Mouse (Mus musculus): ENCODE results near the gene St6galnac5. TPM values are rescaled to one million over a fixed set of nuclear protein-coding genes. Genes with fewer than 3 reads are reported as not detected.

St6galnac5 gene
- polyA plus RNA-seq, 1 experiment from 2014 or later = 0.77 TPM

- Histone ChIP-seq H3K4me2 (no peak overlapping the region), H3K27ac (ENCODE audit: poor library complexity, severe bottlenecking) (no peak overlapping the region), H3K36me3 (no peaks in the 10 kb centered on the region), H3K9ac (no peak overlapping the region), H3K9me3 (replicated peaks) (0 out of 2 replicates have a peak, but pooled peaks cover 4% of the 10 kb centered on the region), H3K27me3 (replicated peaks) (0 out of 2 replicates have a peak, but pooled peaks cover 9% of the 10 kb centered on the region), H3K4me3 (no peak overlapping the region), H3K4me1 (replicated peaks) (peaks cover 9% of the 10 kb centered on the region; the same call in 1 of the 2 replicates)
- WGBS = 79% methylated on average over 22 of the region's 22 CpGs
- no peak for ATAC-seq (ENCODE audit: insufficient number of reproducible peaks, low FRiP score)
Measured at GRCm38 (mm10) chr3:152866035-152866965, 115.7 kb downstream of the St6galnac5 start.

DNA sequence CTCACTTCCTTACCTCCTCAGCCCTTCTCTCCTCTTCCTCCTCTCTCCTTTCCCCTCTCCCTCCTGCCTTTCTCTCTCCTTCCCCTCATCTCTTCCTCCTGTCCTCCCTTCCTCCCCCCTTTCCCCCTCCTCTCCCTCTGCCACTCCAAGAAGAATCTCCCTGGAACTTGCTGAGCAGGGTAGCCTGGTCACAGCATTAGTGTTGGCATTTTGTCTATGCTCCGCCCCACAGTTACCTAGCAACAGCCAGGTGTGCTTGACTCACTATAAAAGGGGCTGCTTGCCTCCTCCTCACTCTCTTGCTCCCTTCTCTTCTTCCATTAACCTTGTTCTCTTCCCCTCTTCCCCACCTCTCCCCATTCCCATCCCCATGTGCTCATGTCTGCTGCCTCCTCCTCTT, 120.1 kb downstream of the St6galnac5 start:
- WGBS = 70% methylated on average over 1 of the region's 1 CpGs
- H3K9ac ChIP-seq = no peak overlapping the region
- H3K4me2 ChIP-seq = no peak overlapping the region
- no peaks in the 10 kb centered on the region for H3K36me3 ChIP-seq
- H3K9me3 ChIP-seq (replicated peaks) = 0 out of 2 replicates have a peak, but pooled peaks cover 4% of the 10 kb centered on the region
- H3K27me3 ChIP-seq (replicated peaks) = peaks cover 13% of the 10 kb centered on the region; the same call in 1 of the 2 replicates
- ATAC-seq (ENCODE audit: insufficient number of reproducible peaks, low FRiP score) = no peak
- H3K4me1 ChIP-seq (replicated peaks) = no peaks in the 10 kb centered on the region
- H3K4me3 ChIP-seq = no peak overlapping the region
- H3K27ac ChIP-seq (ENCODE audit: poor library complexity, severe bottlenecking) = no peak overlapping the region

GRCm38 (mm10) chr3:152861450-152861849, 120.6 kb downstream of the St6galnac5 start:
- WGBS = 76% methylated on average over 4 of the region's 4 CpGs
- Histone ChIP-seq H3K36me3 (no peaks in the 10 kb centered on the region), H3K27me3 (replicated peaks) (peaks cover 13% of the 10 kb centered on the region; the same call in 1 of the 2 replicates), H3K9ac (no peak overlapping the region), H3K4me2 (no peak overlapping the region), H3K9me3 (replicated peaks) (0 out of 2 replicates have a peak, but pooled peaks cover 4% of the 10 kb centered on the region), H3K27ac (ENCODE audit: poor library complexity, severe bottlenecking) (no peak overlapping the region), H3K4me3 (no peak overlapping the region), H3K4me1 (replicated peaks) (no peaks in the 10 kb centered on the region)
- ATAC-seq (ENCODE audit: insufficient number of reproducible peaks, low FRiP score) = no peak

GRCm38 (mm10) chr3:152856095-152856494, 126.0 kb downstream of the St6galnac5 start:
- H3K27me3 ChIP-seq (replicated peaks) = peaks cover 4% of the 10 kb centered on the region
- H3K4me2 ChIP-seq = no peak overlapping the region
- 0 out of 2 replicates have a peak, but pooled peaks cover 4% of the 10 kb centered on the region for H3K4me1 ChIP-seq (replicated peaks)
- H3K36me3 ChIP-seq = no peaks in the 10 kb centered on the region
- H3K27ac ChIP-seq (ENCODE audit: poor library complexity, severe bottlenecking) = no peak overlapping the region
- H3K4me3 ChIP-seq = no peak overlapping the region
- ATAC-seq (ENCODE audit: insufficient number of reproducible peaks, low FRiP score) = no peak
- H3K9ac ChIP-seq = no peak overlapping the region
- WGBS = 67% methylated on average over 10 of the region's 10 CpGs
- no peaks in the 10 kb centered on the region for H3K9me3 ChIP-seq (replicated peaks)

DNA sequence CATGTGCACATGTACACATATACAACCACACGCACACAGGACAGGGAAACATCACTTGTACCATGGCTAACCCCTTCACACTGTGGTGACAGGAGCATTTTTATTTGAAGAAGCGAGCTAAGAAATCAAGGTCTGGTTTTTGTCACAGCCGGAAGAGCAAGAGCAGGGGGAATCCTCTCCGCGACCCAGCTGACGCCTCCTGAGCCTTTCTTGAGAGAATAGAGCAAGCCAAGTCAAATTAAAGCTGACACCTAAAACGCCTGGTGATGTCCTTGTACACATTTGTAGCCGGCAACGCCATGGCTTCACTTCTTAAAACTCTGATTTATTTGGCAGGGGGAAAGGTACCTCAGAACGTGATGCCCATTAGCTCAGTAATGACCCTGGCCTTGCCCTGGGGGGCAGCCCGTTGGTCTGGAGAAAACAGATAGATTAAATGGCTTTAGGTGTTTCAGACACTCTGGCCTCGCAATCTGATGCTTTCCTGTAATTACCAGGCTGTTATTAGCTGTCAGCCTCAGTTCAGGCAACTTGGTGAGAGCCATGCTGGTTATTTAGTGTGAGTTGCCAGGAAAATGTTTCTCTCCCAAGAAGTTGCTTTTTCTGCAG, 126.9 kb downstream of the St6galnac5 start:
- 51% methylated on average over 12 of the region's 12 CpGs for WGBS
- Histone ChIP-seq H3K4me2 (no peak overlapping the region), H3K36me3 (no peaks in the 10 kb centered on the region), H3K27me3 (replicated peaks) (peaks cover 4% of the 10 kb centered on the region), H3K9me3 (replicated peaks) (no peaks in the 10 kb centered on the region), H3K9ac (no peak overlapping the region), H3K4me3 (no peak overlapping the region), H3K27ac (ENCODE audit: poor library complexity, severe bottlenecking) (no peak overlapping the region), H3K4me1 (replicated peaks) (0 out of 2 replicates have a peak, but pooled peaks cover 4% of the 10 kb centered on the region)
- ATAC-seq (ENCODE audit: insufficient number of reproducible peaks, low FRiP score) = no peak

- ATAC-seq (ENCODE audit: insufficient number of reproducible peaks, low FRiP score) = no peak
- no peak overlapping the region for H3K4me2 ChIP-seq
- no peak overlapping the region for H3K4me3 ChIP-seq
- H3K4me1 ChIP-seq (replicated peaks) = no peaks in the 10 kb centered on the region
- H3K36me3 ChIP-seq = no peaks in the 10 kb centered on the region
- no peaks in the 10 kb centered on the region for H3K27me3 ChIP-seq (replicated peaks)
- no peak overlapping the region for H3K9ac ChIP-seq
- H3K9me3 ChIP-seq (replicated peaks) = no peaks in the 10 kb centered on the region
- no peak overlapping the region for H3K27ac ChIP-seq (ENCODE audit: poor library complexity, severe bottlenecking)
Measured at GRCm38 (mm10) chr3:152843925-152844324, 138.1 kb downstream of the St6galnac5 start.

GRCm38 (mm10) chr3:152842648-152843047, 139.4 kb downstream of the St6galnac5 start:
- H3K4me2 ChIP-seq = no peak overlapping the region
- H3K36me3 ChIP-seq = no peaks in the 10 kb centered on the region
- 75% methylated on average over 3 of the region's 3 CpGs for WGBS
- H3K4me3 ChIP-seq = no peak overlapping the region
- no peaks in the 10 kb centered on the region for H3K27me3 ChIP-seq (replicated peaks)
- ATAC-seq (ENCODE audit: insufficient number of reproducible peaks, low FRiP score) = no peak
- H3K9me3 ChIP-seq (replicated peaks) = no peaks in the 10 kb centered on the region
- H3K27ac ChIP-seq (ENCODE audit: poor library complexity, severe bottlenecking) = no peak overlapping the region
- H3K9ac ChIP-seq = no peak overlapping the region
- no peaks in the 10 kb centered on the region for H3K4me1 ChIP-seq (replicated peaks)

- no peak for ATAC-seq (ENCODE audit: insufficient number of reproducible peaks, low FRiP score)
- no peaks in the 10 kb centered on the region for H3K36me3 ChIP-seq
- H3K9me3 ChIP-seq (replicated peaks) = no peaks in the 10 kb centered on the region
- 71% methylated on average over 6 of the region's 6 CpGs for WGBS
- H3K27ac ChIP-seq (ENCODE audit: poor library complexity, severe bottlenecking) = no peak overlapping the region
- H3K4me2 ChIP-seq = no peak overlapping the region
- no peak overlapping the region for H3K9ac ChIP-seq
- no peaks in the 10 kb centered on the region for H3K4me1 ChIP-seq (replicated peaks)
- no peak overlapping the region for H3K4me3 ChIP-seq
- no peaks in the 10 kb centered on the region for H3K27me3 ChIP-seq (replicated peaks)
Measured at GRCm38 (mm10) chr3:152841264-152841663, 140.8 kb downstream of the St6galnac5 start.

- H3K4me3 ChIP-seq = no peak overlapping the region
- H3K27ac ChIP-seq (ENCODE audit: poor library complexity, severe bottlenecking) = no peak overlapping the region
- no peaks in the 10 kb centered on the region for H3K9me3 ChIP-seq (replicated peaks)
- no peaks in the 10 kb centered on the region for H3K36me3 ChIP-seq
- H3K9ac ChIP-seq = no peak overlapping the region
- WGBS = 74% methylated on average over 1 of the region's 1 CpGs
- H3K4me2 ChIP-seq = no peak overlapping the region
- H3K4me1 ChIP-seq (replicated peaks) = no peaks in the 10 kb centered on the region
- no peak for ATAC-seq (ENCODE audit: insufficient number of reproducible peaks, low FRiP score)
- no peaks in the 10 kb centered on the region for H3K27me3 ChIP-seq (replicated peaks)
Measured at GRCm38 (mm10) chr3:152837938-152838337, 144.1 kb downstream of the St6galnac5 start.

DNA sequence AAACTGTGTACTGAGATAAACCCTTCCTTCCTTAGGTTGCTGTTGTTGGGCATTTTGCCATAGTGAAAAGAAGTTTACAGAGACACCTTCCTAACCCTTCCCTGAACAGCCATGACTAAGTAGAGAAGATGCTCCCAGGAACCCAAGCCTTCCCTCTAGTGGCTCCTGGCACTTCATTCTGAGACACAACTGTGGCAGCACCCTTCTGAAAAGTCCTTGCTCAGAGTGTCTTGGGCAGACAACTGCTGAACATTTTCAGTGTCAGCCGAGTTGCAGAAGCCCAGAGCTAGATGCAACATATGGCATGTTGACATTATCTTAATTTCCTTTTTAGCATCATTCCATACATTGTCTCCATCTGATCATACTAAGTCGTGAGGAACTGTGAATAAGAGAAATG, 144.6 kb downstream of the St6galnac5 start:
- H3K27ac ChIP-seq (ENCODE audit: poor library complexity, severe bottlenecking) = no peak overlapping the region
- no peak for ATAC-seq (ENCODE audit: insufficient number of reproducible peaks, low FRiP score)
- H3K4me2 ChIP-seq = no peak overlapping the region
- H3K9ac ChIP-seq = no peak overlapping the region
- 56% methylated on average over 2 of the region's 2 CpGs for WGBS
- no peaks in the 10 kb centered on the region for H3K27me3 ChIP-seq (replicated peaks)
- H3K9me3 ChIP-seq (replicated peaks) = no peaks in the 10 kb centered on the region
- no peak overlapping the region for H3K4me3 ChIP-seq
- H3K36me3 ChIP-seq = no peaks in the 10 kb centered on the region
- no peaks in the 10 kb centered on the region for H3K4me1 ChIP-seq (replicated peaks)

GRCm38 (mm10) chr3:152832436-152832835, 149.6 kb downstream of the St6galnac5 start:
- Histone ChIP-seq H3K4me2 (no peak overlapping the region), H3K36me3 (no peaks in the 10 kb centered on the region), H3K4me3 (no peak overlapping the region), H3K9ac (no peak overlapping the region), H3K4me1 (replicated peaks) (peaks cover 5% of the 10 kb centered on the region), H3K27ac (ENCODE audit: poor library complexity, severe bottlenecking) (no peak overlapping the region), H3K27me3 (replicated peaks) (no peaks in the 10 kb centered on the region), H3K9me3 (replicated peaks) (no peaks in the 10 kb centered on the region)
- ATAC-seq (ENCODE audit: insufficient number of reproducible peaks, low FRiP score) = no peak
- 86% methylated on average over 4 of the region's 4 CpGs for WGBS
